Mouse (Mus musculus): ENCODE results near the gene Crtc3. TPM values are rescaled to one million over a fixed set of nuclear protein-coding genes. Genes with fewer than 3 reads are reported as not detected.
A peak's percentile ranks its signal among the peaks of the same experiment; 100 is the strongest.

The Crtc3 gene
- total and polyA plus RNA-seq, 2 experiments from 2014 or later: 16.2 to 17.2 TPM

DNA sequence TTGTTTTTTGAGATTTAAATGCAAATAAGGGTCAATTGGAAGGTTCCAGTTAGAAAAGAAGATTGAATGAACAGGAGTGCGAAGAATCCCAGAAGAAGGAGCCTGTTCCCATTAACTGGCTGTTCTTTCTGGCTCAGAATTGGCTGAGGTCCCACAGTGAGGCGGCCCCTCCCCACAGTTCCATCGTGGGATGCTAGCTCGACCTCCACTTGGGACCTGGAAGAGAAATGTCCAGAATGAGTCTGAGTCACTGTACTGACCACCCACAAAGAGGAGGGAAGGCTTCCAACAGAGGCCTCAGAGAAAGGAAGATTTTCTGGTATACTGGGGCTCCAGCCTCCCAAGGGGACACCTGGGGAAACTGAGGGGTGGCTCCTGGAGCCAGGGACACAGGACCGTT, 130.1 kb downstream of the Crtc3 start:
- Histone ChIP-seq H3K27ac (no peak overlapping the region), H3K4me1 (ENCODE audit: insufficient read depth, low read length) (no peaks in the 10 kb centered on the region), H3K36me3 (ENCODE audit: insufficient read depth, low read length) (no peaks in the 10 kb centered on the region), H3K27me3 (ENCODE audit: insufficient read depth, low read length) (no peaks in the 10 kb centered on the region), H3K9ac (replicated peaks; ENCODE audit: low read length) (no peak overlapping the region), H3K9me3 (ENCODE audit: low read length) (no peaks in the 10 kb centered on the region), H3K4me2 (ENCODE audit: low read depth, low read length) (no peak overlapping the region), H3K4me3 (ENCODE audit: low read length) (no peak overlapping the region)
- ATAC-seq: no peak
- 52% methylated on average over 5 of the region's 5 CpGs for WGBS
- TF ChIP-seq CTCF (IDR thresholded peaks at IDR 0.05; ENCODE audit: low read depth): no peak
- DNase-seq (ENCODE audit: low spot score): no peak

DNA sequence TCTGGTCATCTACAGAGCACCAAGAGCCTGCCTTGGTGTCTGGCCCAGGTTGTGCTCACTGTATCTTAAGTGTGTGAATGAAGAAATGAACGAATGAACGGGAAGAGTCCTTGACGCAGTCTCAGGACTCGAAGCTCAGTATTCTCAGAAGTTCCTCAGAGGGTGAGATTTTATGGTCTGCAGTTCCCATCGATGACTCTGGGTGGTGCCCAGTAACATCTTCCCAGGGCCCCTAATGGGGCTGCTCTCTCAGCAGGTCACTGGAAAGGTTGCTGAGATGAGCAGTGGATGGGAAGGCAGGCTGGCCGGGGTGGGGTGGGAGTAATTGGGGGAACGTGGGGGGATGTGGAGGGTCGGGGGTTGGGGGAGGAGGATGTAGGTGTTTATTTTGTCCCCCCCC, 130.6 kb downstream of the Crtc3 start:
- no peak for ATAC-seq
- DNase-seq (ENCODE audit: low spot score): no peak
- 57% methylated on average over 8 of the region's 8 CpGs for WGBS
- Histone ChIP-seq H3K4me1 (ENCODE audit: insufficient read depth, low read length) (no peaks in the 10 kb centered on the region), H3K4me3 (ENCODE audit: low read length) (no peak overlapping the region), H3K36me3 (ENCODE audit: insufficient read depth, low read length) (no peaks in the 10 kb centered on the region), H3K4me2 (ENCODE audit: low read depth, low read length) (no peak overlapping the region), H3K27me3 (ENCODE audit: insufficient read depth, low read length) (no peaks in the 10 kb centered on the region), H3K27ac (no peak overlapping the region), H3K9ac (replicated peaks; ENCODE audit: low read length) (no peak overlapping the region), H3K9me3 (ENCODE audit: low read length) (no peaks in the 10 kb centered on the region)
- peak; percentile 29; the same call in 1 of the 2 replicates for TF ChIP-seq CTCF (IDR thresholded peaks at IDR 0.05; ENCODE audit: low read depth)

GRCm38 (mm10) chr7:80557161-80557560, 131.5 kb downstream of the Crtc3 start:
- H3K27ac ChIP-seq: no peak overlapping the region
- H3K4me2 ChIP-seq (ENCODE audit: low read depth, low read length): no peak overlapping the region
- no peak overlapping the region for H3K9ac ChIP-seq (replicated peaks; ENCODE audit: low read length)
- H3K9me3 ChIP-seq (ENCODE audit: low read length): no peaks in the 10 kb centered on the region
- no peak overlapping the region for H3K4me3 ChIP-seq (ENCODE audit: low read length)
- H3K36me3 ChIP-seq (ENCODE audit: insufficient read depth, low read length): no peaks in the 10 kb centered on the region
- 70% methylated on average over 4 of the region's 4 CpGs for WGBS
- DNase-seq (ENCODE audit: low spot score): no peak
- ATAC-seq: no peak
- no peaks in the 10 kb centered on the region for H3K4me1 ChIP-seq (ENCODE audit: insufficient read depth, low read length)
- no peaks in the 10 kb centered on the region for H3K27me3 ChIP-seq (ENCODE audit: insufficient read depth, low read length)
- no peak for TF ChIP-seq CTCF (IDR thresholded peaks at IDR 0.05; ENCODE audit: low read depth)

- Histone ChIP-seq H3K9ac (replicated peaks; ENCODE audit: low read length) (no peak overlapping the region), H3K4me3 (ENCODE audit: low read length) (no peak overlapping the region), H3K27ac (no peak overlapping the region), H3K27me3 (ENCODE audit: insufficient read depth, low read length) (no peaks in the 10 kb centered on the region), H3K4me2 (ENCODE audit: low read depth, low read length) (no peak overlapping the region), H3K36me3 (ENCODE audit: insufficient read depth, low read length) (no peaks in the 10 kb centered on the region), H3K4me1 (ENCODE audit: insufficient read depth, low read length) (no peaks in the 10 kb centered on the region), H3K9me3 (ENCODE audit: low read length) (no peaks in the 10 kb centered on the region)
- DNase-seq (ENCODE audit: low spot score) (no peak), ATAC-seq (no peak)
- WGBS: 88% methylated on average over 3 of the region's 3 CpGs
- no peak for TF ChIP-seq CTCF (IDR thresholded peaks at IDR 0.05; ENCODE audit: low read depth)
Measured at GRCm38 (mm10) chr7:80556166-80556565, 132.5 kb downstream of the Crtc3 start.

DNA sequence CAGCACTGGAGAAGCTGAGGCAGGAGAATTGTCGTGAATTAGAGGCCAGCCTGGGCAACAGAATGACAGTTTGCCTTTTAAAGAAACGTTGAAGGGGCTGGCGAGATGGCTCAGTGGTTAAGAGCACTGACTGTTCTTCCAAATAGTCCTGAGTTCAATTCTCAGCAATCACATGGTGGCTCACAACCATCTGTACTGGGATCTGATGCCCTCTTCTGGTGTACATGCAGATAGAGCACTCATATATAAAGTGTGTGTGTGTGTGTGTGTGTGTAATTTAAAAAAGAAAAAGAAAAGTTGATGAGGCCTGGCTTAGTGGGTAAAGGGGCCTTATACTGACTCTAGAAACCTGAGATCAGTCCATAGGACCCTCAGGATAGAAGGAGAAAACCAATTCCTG, 133.5 kb downstream of the Crtc3 start:
- WGBS: 66% methylated on average over 3 of the region's 3 CpGs
- H3K27ac ChIP-seq: 0 out of 2 replicates have a peak overlapping the region, but pooled peaks have one; percentile 0
- no peak for TF ChIP-seq CTCF (IDR thresholded peaks at IDR 0.05; ENCODE audit: low read depth)

DNA sequence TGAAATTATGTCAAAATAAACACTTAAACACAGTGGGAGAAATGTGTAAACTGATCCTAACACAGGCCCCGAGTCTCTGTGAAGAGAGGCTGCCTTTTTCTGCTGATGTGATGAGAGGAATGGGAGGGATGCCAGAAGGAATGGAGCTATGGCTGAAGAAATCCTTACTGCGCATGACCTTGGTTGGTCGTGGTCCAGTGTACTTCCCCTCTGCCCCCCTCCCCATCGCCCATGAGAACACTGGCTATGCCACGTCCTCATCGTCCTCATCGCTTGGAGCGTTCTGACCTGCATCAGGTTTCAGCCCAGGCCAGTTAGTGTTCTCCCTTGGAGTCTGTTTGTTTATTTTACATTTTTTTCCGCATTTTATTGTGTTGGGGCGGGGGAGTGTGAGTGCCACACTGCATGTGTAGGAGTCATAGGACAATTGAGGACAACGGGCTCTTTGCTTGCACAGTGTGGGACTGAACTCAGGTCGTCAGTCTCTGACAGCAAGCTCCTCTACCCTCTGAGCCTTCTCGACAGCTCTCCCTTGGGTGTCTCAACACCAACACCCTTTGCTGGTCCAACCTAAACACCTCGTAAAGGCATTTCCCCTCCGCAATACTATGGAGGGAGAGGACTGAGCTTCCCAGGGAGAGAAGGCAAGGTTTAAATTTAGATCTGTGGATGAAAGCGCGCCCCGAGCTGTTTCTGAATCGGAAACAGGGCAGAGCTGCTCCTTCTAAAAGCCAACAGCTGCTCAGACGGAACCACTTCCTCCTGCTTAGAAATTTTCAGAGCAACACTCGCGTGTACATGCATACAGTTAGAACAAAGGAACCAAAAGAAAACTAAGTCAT, 134.3 kb downstream of the Crtc3 start:
- H3K4me1 ChIP-seq (ENCODE audit: insufficient read depth, low read length): no peaks in the 10 kb centered on the region
- no peaks in the 10 kb centered on the region for H3K36me3 ChIP-seq (ENCODE audit: insufficient read depth, low read length)
- H3K27me3 ChIP-seq (ENCODE audit: insufficient read depth, low read length): no peaks in the 10 kb centered on the region
- DNase-seq (ENCODE audit: low spot score) (no peak), ATAC-seq (no peak)
- 0 out of 2 replicates have a peak overlapping the region, but pooled peaks have one; percentile 0 for H3K27ac ChIP-seq
- no peaks in the 10 kb centered on the region for H3K9me3 ChIP-seq (ENCODE audit: low read length)
- WGBS: 69% methylated on average over 22 of the region's 22 CpGs
- H3K4me3 ChIP-seq (ENCODE audit: low read length): no peak overlapping the region
- no peak overlapping the region for H3K9ac ChIP-seq (replicated peaks; ENCODE audit: low read length)
- H3K4me2 ChIP-seq (ENCODE audit: low read depth, low read length): no peak overlapping the region
- TF ChIP-seq CTCF (IDR thresholded peaks at IDR 0.05; ENCODE audit: low read depth): no peak

More for the DNA sequence above, 133.5 kb downstream of the Crtc3 start:
- Histone ChIP-seq H3K9me3 (ENCODE audit: low read length) (no peaks in the 10 kb centered on the region), H3K27me3 (ENCODE audit: insufficient read depth, low read length) (no peaks in the 10 kb centered on the region), H3K4me3 (ENCODE audit: low read length) (no peak overlapping the region), H3K36me3 (ENCODE audit: insufficient read depth, low read length) (no peaks in the 10 kb centered on the region), H3K9ac (replicated peaks; ENCODE audit: low read length) (no peak overlapping the region), H3K4me2 (ENCODE audit: low read depth, low read length) (no peak overlapping the region), H3K4me1 (ENCODE audit: insufficient read depth, low read length) (no peaks in the 10 kb centered on the region)
- ATAC-seq (no peak), DNase-seq (ENCODE audit: low spot score) (no peak)
